In genomic region chr4:139430891-139431290, GRCm38 (mm10) we compare ENCODE assay signal across 13 mouse cellular contexts.
A peak's percentile ranks its signal among the peaks of the same experiment; 100 is the strongest.
DNase-seq lines count a peak whose midpoint lies in the region; ATAC-seq and TF ChIP-seq lines count a peak whose summit lies in the region.
"Had no signal": no experiment of that assay in that cellular context is flagged by ENCODE, and none has a peak within 500 bp of the region (broad histone marks: within the 10 kb centered on the region; RNA-seq: fewer than 3 reads in every experiment).

No protein-coding gene starts in this region.

- intact Hi-C loops in heart, postnatal 36 days (cut with DNase I) = no loop called here

- H3K9ac ChIP-seq in heart, postnatal 0 days (replicated peaks; ENCODE audit: low read depth, low read length) = no peak overlapping the region
- H3K9ac ChIP-seq: embryonic facial prominence, embryonic 12.5 days; forebrain, embryonic 13.5 days; intestine, embryonic 15.5 days; limb, embryonic 12.5 days; liver, postnatal 0 days had no signal

- no peak for ATAC-seq in heart, postnatal 0 days (ENCODE audit: insufficient read depth, low read depth)
- ATAC-seq: forebrain, embryonic 13.5 days had no signal

- TF ChIP-seq CTCF in heart, postnatal 0 days (IDR thresholded peaks at IDR 0.05; ENCODE audit: low read depth) = no peak
- no peak for TF ChIP-seq CTCF in testis, adult 2 months (IDR thresholded peaks at IDR 0.05; ENCODE audit: control insufficient read depth, insufficient read depth, insufficient replicate concordance, low read depth, low read length)

- no peak overlapping the region for H3K4me2 ChIP-seq in heart, postnatal 0 days (ENCODE audit: low read depth, low read length)
- H3K4me2 ChIP-seq: embryonic facial prominence, embryonic 12.5 days; forebrain, embryonic 13.5 days; intestine, embryonic 15.5 days; limb, embryonic 12.5 days had no signal

- no peaks in the 10 kb centered on the region for H3K9me3 ChIP-seq in heart, postnatal 0 days (replicated peaks; ENCODE audit: control insufficient read depth, low read length)
- H3K9me3 ChIP-seq: embryonic facial prominence, embryonic 12.5 days; forebrain, embryonic 13.5 days; intestine, embryonic 15.5 days; limb, embryonic 12.5 days had no signal

- no peak for TF ChIP-seq EP300 in heart, postnatal 0 days (IDR thresholded peaks at IDR 0.05; ENCODE audit: low read depth)

- peak; percentile 32 for DNase-seq in cerebellum, adult 9-11 months
- no peak for DNase-seq in cerebellum, postnatal 14 days
- peak; percentile 27 for DNase-seq in heart, postnatal 0 days (ENCODE audit: low spot score)
- DNase-seq in heart, postnatal 36 days = no peak
- no peak for DNase-seq in testis, postnatal 10 days (ENCODE audit: low spot score)
- peak; percentile 13 for DNase-seq in skeletal muscle tissue, adult 2 months (ENCODE audit: low read depth, low spot score)
- no peak for DNase-seq in kidney, adult 18-20 months

- H3K36me3 ChIP-seq in heart, postnatal 0 days (replicated peaks; ENCODE audit: control insufficient read depth, insufficient read depth, low read length) = peaks cover 88% of the 10 kb centered on the region
- peaks cover 24% of the 10 kb centered on the region for H3K36me3 ChIP-seq in testis, adult 2 months (ENCODE audit: control insufficient read depth, insufficient read depth, low read length)

- 25% methylated on average over 4 of the region's 4 CpGs for WGBS in heart, postnatal 0 days

- no peaks in the 10 kb centered on the region for H3K27me3 ChIP-seq in heart, postnatal 0 days (ENCODE audit: control insufficient read depth, insufficient read depth, low read length)
- no peaks in the 10 kb centered on the region for H3K27me3 ChIP-seq in testis, adult 2 months (ENCODE audit: control insufficient read depth, insufficient read depth, low read length)
- H3K27me3 ChIP-seq: embryonic facial prominence, embryonic 12.5 days; forebrain, embryonic 13.5 days; intestine, embryonic 15.5 days; limb, embryonic 12.5 days had no signal

- H3K27ac ChIP-seq in heart, postnatal 0 days (ENCODE audit: low read depth) = peak overlapping the region; percentile 31; the same call in 1 of the 2 replicates
- peak overlapping the region; percentile 61 for H3K27ac ChIP-seq in testis, adult 2 months (ENCODE audit: control insufficient read depth, insufficient read depth, low read depth, low read length)
- H3K27ac ChIP-seq: embryonic facial prominence, embryonic 12.5 days; forebrain, embryonic 13.5 days; intestine, embryonic 15.5 days; limb, embryonic 12.5 days had no signal

- H3K4me3 ChIP-seq in heart, postnatal 0 days (ENCODE audit: low read depth, low read length) = no peak overlapping the region
- H3K4me3 ChIP-seq in testis, adult 2 months (ENCODE audit: control insufficient read depth, low read depth, low read length) = peak overlapping the region; percentile 60; the same call in 1 of the 2 replicates
- H3K4me3 ChIP-seq: embryonic facial prominence, embryonic 12.5 days; forebrain, embryonic 13.5 days; intestine, embryonic 15.5 days; limb, embryonic 12.5 days had no signal

- TF ChIP-seq POLR2A in testis, adult 2 months (IDR thresholded peaks at IDR 0.05; ENCODE audit: control insufficient read depth, low read depth, low read length) = no peak

- H3K4me1 ChIP-seq in heart, postnatal 0 days (ENCODE audit: control insufficient read depth, insufficient read depth) = peaks cover 25% of the 10 kb centered on the region
- H3K4me1 ChIP-seq in testis, adult 2 months (ENCODE audit: control insufficient read depth, insufficient read depth, low read length) = no peaks in the 10 kb centered on the region; the same call in 1 of the 2 replicates
- H3K4me1 ChIP-seq: embryonic facial prominence, embryonic 12.5 days; forebrain, embryonic 13.5 days; intestine, embryonic 15.5 days; limb, embryonic 12.5 days had no signal

Comparison
In these comparisons a context has a peak if more than half of its experiments do, and no peak if none do; other contexts are left out.
1. DNase-seq: peak in cerebellum, adult 9-11 months (single experiment), heart, postnatal 0 days (single experiment) and skeletal muscle tissue, adult 2 months (single experiment); none in cerebellum, postnatal 14 days (0 of 2), heart, postnatal 36 days (0 of 2), testis, postnatal 10 days (single experiment) and kidney, adult 18-20 months (single experiment).